Mouse (Mus musculus) regulatory T cell (primary cell): ENCODE measurements around the gene Arl15.

Experiments used
- in situ Hi-C: fragments of 300-600 bp; cut with MboI, MseI; formaldehyde crosslinking; loops from one replicate; pipeline ENCODE4 v1.15.1; 2025; ENCODE audit warnings: high pct_unique_total_duplicates

The Arl15 gene

GRCm38 (mm10) chr13:114053261-114053660 is 259.0 kb downstream of the Arl15 start:
- in situ Hi-C loops: loop anchor here (10.0 kb wide), 1 partner anchor 798 kb away; no protein-coding TSS in a partner anchor

- in situ Hi-C loops: loop anchor here (10.0 kb wide), 1 partner anchor 801 kb away; no protein-coding TSS in a partner anchor
Observed at GRCm38 (mm10) chr13:114055686-114056085, 261.4 kb downstream of the Arl15 start.

DNA sequence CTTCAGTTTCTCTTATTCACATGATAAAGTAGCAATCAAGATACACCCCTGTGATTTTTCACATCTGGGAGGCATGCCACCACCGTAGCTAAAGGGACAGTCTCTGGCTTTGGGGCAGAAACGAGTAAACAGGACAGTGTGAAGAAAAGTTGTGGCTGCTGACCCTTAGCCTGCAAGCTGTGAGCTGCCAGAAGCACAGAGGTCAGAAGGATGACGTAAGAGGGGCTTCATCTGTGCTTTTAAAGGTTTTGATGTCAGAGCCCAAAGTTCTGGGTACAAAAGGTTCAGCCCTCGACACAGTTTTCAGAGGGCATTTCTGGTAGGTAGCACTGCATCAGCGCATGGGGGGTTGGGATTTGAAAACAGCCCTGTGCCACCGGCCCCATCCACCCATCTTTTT is 266.0 kb downstream of the Arl15 start:
- in situ Hi-C loops: no loop called here

DNA sequence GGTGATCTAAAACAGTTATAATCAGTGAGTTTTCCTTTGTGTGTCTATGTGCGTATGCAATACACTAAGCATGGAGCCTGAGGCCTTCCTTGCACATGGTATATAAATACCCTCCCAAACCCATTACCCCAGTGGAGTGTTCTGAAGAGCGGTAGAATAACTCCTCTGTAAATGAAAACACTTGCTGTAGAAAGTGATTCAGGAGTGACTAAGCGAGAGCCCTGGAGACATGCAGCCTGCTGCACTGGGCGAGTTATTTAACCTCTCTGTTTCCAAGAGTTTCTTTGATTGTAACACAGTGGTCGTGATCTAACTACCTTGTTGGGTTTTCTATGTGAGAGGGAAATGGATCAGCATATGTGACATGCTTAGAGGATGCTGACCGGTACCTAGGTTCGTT is 266.9 kb downstream of the Arl15 start:
- in situ Hi-C loops: no loop called here

DNA sequence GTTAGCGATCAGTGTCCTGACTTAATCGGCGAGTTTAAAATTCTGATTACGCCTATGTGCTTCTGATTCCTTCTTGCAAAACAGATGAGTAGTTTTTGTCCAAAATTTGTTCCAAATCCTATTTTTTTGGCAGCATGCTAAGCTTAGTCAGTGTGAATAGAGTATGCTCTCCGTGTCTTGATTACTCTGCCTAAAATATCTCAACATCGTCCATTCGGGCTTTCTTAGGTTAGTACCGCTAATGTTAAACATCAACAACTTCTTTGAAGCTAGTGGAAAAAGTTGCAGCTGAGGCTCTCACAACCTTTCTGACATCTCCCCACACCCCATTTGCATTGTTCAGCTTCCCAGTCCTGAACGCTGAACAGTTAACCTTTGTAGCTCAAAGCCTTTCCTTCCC is 269.8 kb downstream of the Arl15 start:
- in situ Hi-C loops: no loop called here

- in situ Hi-C loops: no loop called here
Observed at GRCm38 (mm10) chr13:114065012-114065411, 270.7 kb downstream of the Arl15 start.

GRCm38 (mm10) chr13:114068421-114068820 is 274.1 kb downstream of the Arl15 start:
- in situ Hi-C loops: no loop called here

GRCm38 (mm10) chr13:114071439-114071838 is 277.1 kb downstream of the Arl15 start:
- in situ Hi-C loops: no loop called here

GRCm38 (mm10) chr13:114074471-114074870 is 280.2 kb downstream of the Arl15 start:
- in situ Hi-C loops: no loop called here

DNA sequence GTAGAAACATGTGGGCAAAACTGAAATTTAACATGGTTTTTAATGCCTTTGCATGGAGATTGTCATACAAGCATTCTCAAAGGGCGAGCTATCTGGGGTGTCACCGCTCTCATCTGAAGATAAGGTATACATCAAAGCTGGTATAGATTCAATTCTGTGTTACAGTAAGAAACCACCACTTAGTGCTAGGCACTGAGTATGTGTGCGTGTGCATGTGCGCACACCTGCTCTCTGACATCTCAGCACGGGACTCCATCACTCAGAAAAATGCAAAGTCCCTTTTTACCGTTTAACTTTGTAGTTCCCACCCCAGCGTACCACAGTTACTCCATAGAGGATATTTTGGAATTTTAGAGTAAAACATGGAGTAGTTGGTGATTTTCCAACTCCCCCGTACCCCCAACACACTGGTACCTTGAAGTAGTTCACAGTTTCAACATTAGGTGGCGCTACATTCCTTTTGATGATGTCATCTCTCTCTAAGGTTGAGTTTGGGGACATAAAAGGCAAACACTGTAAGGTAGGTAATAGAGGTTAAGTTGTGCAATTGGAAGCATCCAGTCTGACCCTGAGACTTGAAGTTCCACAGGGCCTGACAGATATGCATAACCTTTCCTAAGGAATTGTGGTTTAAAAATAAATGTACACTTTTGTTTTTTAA is 281.5 kb downstream of the Arl15 start:
- in situ Hi-C loops: no loop called here

- in situ Hi-C loops: no loop called here
Observed at GRCm38 (mm10) chr13:114077181-114077580, 282.9 kb downstream of the Arl15 start.

- in situ Hi-C loops: no loop called here
Observed at GRCm38 (mm10) chr13:114077584-114078270, 283.4 kb downstream of the Arl15 start.

- in situ Hi-C loops: no loop called here
Observed at GRCm38 (mm10) chr13:114078851-114079250, 284.5 kb downstream of the Arl15 start.

GRCm38 (mm10) chr13:114079751-114080150 is 285.4 kb downstream of the Arl15 start:
- in situ Hi-C loops: loop anchor here (5.0 kb wide), 1 partner anchor 728 kb away; no protein-coding TSS in a partner anchor

GRCm38 (mm10) chr13:114080491-114080890 is 286.2 kb downstream of the Arl15 start:
- in situ Hi-C loops: loop anchor here (5.0 kb wide), 1 partner anchor 727 kb away; no protein-coding TSS in a partner anchor

DNA sequence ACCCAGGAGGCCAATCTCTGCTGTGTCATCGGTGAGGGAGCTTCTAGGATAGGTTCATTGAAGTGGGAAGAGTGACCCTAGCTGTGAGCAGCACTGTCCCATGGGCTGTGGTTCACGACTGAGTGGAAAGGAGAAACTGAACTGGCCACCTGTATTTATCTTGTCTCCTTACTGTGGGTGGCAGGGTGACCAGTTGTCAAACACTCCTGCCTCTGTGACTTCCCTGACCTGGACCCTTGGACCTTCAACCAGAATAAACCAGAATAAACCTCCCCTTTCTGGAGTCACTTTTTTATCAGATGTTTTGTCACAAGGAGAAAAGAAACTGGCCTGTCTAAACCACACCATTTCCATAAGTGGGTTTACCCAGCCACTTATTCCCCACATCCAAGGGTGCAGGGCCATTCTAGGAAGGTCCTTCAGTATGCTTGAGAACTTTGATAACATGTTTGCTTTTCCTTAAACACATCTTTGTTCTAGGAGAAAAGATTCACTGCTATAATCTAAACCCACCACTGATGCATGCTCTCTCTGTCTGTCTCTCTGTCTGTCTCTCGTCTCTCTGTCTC is 289.3 kb downstream of the Arl15 start:
- in situ Hi-C loops: loop anchor here (5.0 kb wide), 1 partner anchor 724 kb away; no protein-coding TSS in a partner anchor

- in situ Hi-C loops: no loop called here
Observed at GRCm38 (mm10) chr13:114085442-114085841, 291.1 kb downstream of the Arl15 start.

DNA sequence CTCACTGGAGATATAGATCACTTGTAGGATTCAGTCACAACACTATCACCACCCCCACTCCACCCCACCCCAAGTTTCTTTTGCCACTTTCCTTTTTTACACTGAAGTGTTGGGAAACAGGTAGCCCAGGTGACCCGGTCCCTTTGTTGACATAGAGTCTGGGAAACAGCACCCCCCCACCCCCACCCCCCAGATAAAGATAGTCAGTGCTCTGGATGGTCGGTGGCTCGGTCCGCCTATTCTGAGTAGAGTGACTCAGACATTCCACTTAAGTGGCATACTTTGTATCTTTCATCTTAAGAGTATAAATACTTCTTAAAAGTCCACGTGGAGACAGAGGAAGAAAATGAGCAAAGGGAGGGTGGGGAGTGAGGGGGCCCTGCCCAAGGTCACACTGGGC is 292.0 kb downstream of the Arl15 start:
- in situ Hi-C loops: no loop called here

DNA sequence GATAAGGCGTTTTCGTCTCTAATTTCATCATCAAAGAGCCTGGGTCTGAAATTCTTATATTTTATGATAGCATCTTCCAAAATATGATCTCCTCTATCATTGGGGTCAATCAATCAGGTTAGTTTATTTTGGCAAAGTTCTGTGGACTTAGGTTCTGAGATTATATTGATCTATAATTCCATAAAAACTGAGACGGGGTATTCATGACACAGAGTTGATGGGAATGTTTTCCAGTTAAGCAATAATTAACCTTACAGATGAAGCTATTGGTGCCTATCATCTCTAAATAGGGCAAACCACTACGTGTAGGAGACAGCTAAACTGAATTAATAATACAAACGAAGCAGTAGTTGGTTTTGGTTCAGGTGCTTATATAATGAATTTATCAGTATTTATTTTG is 292.5 kb downstream of the Arl15 start:
- in situ Hi-C loops: no loop called here

- in situ Hi-C loops: no loop called here
Observed at GRCm38 (mm10) chr13:114087696-114088465, 293.6 kb downstream of the Arl15 start.

DNA sequence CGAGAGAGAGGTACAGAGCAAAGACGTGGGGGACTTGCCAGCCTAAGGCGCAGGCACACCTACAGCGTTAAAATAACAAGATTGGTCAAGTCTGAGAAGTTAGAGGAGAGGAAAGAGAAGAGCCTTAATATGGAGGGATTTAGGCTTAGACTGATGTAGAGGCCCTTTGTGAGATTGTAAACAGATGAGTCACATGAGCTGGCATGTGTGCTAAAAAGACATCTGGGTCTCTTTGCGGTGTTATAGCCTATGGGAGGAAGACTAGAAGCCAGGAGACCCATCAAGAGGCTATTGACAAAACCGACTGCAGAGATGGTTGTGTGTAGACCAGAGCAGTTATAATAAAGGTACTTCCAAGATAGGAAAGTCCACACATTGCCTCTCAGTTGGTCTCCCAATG is 296.5 kb downstream of the Arl15 start:
- in situ Hi-C loops: no loop called here

- in situ Hi-C loops: no loop called here
Observed at GRCm38 (mm10) chr13:114091231-114091630, 296.9 kb downstream of the Arl15 start.
